Mouse (Mus musculus): ENCODE data around the gene Gpr89.

DNA sequence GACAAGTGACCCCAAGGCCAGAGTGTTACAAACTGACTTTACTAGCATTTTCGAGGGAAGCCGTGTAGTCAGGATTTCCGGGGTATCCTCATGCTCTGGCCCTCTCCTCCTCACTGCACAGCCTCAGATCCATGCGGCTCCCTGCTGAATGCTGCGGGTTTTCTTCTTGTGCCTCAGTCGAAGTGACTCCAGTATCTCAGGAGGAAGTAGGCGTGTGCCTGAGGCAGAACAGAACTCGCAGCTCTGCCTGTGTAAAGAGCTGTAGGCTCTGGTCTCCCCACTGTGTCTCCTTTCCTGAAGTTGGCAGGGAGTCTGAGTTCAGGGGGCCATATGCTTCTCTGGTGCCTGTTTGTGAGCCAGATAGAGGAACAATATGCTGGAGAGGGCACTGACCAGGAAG is 34.1 kb downstream of the Gpr89 start:
- TF ChIP-seq CTCF (IDR thresholded peaks at IDR 0.05; ENCODE audit: low read depth, low read length): no peak
- no peak for TF ChIP-seq POLR2A (IDR thresholded peaks at IDR 0.05; ENCODE audit: borderline replicate concordance, low read depth, low read length)

Data from bone marrow macrophage, adult 2 months (primary cell).